Mouse (Mus musculus) heart, postnatal 25 days (tissue): Measurements from ENCODE around the gene Arhgap28. TPM values are rescaled to one million over a fixed set of nuclear protein-coding genes. Genes with fewer than 3 reads are reported as not detected.
A peak's percentile ranks its signal among the peaks of the same experiment; 100 is the strongest.

Source experiments
- DNase-seq: peaks from one replicate; pipeline ENCODE4 v3.0.0; 2022; ENCODE audit warnings: low spot score
- intact Hi-C: fragments of 180-260 bp; cut with DNase I; formaldehyde crosslinking; loops from one replicate; pipeline ENCODE4 v1.15.1; 2025
- total RNA-seq, 2 experiments: library from RNA; stranded (reverse); gene quantifications; 2 replicates each; pipeline ENCODE4 v1.2.3; 2021

Gene Arhgap28
- total RNA-seq, 2 experiments from 2014 or later, result 2.5 to 3.0 TPM

- DNase-seq, result no peak
- intact Hi-C loops, result no loop called here
These were observed 9.1 kb downstream of the Arhgap28 start for GRCm38 (mm10) chr17:67994861-67995260.

DNA sequence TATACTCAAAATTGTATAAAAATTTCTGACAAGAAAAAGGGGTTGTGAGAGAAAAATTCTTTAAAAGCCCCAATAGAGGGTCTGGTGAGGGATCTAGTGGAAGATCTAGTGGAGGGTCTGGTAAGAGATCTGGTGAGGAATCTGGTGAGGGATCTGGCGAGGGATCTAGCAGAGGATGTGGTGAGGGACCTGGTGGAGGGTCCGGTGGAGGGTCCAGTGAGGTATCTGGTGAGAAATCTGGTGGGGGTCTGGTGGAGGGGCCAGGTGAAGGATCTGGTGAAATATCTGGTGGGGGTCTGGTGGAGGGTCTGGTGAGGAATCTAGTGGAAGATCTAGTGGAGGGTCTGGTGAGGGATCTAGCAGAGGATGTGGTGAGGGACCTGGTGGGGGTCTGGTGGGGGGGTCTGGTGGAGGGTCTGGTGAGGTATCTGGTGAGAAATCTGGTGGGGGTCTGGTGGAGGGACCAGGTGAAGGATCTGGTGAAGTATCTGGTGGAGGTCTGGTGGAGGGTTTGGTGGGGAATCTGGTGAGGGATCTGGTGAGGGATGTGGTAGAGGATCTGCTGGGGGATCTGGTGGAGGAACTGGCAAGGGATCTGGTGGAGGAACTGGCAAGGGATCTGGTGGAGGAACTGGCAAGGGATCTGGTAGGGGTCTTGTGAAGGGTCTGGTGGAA lies 10.4 kb downstream of the Arhgap28 start:
- no peak for DNase-seq
- intact Hi-C loops, result no loop called here

- intact Hi-C loops, result no loop called here
- no peak for DNase-seq
These were observed 14.2 kb downstream of the Arhgap28 start for GRCm38 (mm10) chr17:67989716-67990115.

DNA sequence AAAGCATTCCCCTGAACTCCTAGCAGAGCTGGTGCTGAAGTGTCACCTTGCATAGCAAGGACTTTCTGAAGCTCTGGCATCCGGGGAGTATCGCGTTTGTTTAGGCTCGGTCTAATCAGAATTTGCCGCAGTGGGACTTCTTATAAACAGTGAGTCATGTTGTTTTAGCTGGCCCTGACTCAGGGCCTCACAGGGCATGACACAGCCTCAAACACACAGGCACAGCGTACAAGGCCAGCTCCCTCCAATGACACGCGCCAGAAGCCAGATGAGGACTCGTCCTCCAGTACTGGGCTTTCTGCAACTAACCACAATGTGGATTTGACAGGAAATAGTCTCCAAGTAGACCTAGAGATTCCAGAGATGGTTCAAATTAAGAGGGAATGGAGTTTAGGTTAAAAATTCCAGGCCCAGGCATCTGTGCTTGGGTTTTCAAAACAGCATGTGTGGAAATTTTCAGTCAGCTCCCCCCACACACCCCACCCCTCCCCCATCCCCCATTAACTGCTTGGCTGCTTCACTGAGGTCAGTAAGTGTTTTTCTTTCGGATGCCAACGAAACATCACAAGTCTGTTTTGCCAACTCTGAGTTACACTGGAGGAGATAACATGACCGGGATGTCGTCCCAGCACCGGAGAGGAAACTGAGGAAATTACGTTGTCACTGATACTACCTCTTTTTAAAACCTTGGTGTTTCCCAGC lies 14.8 kb downstream of the Arhgap28 start:
- intact Hi-C loops, result no loop called here
- peak; percentile 68 for DNase-seq

DNA sequence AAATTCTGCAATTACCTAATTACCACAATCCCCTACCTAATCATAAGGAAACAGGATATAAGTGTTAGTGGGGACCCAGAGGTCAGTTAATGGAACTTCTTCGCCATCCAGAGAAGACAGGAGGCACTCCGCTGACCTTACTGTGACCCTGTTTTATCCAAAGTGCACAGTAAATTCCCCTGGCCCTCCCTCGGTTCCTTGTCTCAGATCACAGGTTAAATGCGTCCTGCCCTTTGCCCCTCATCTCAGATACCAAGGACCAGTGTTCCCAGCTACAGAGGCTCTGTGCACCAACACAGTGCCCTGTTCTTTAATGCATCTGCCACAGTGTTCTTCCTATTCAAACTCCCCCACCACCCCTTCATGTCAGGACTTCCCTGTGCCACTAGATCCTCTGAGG lies 18.4 kb downstream of the Arhgap28 start:
- intact Hi-C loops, result no loop called here
- DNase-seq, result no peak

GRCm38 (mm10) chr17:67980573-67980972 lies 23.3 kb downstream of the Arhgap28 start:
- intact Hi-C loops, result no loop called here
- no peak for DNase-seq

DNA sequence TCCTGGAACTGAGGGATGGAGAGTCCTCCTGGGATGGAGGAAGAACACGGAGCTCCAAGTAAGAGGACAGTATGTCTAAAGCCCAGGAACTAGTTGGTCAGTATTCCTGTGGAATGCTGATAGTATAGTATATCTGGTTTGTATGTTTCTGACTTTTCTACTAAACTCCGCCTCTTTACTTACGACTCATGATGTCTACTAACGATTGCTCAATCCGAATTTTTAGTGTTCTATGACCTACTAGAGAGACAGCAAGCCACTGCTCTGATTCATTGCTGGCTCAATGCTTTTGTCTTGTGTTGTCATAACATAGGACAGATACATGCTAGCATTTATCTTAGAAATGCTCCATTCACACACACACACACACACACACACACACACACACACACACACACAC lies 24.7 kb downstream of the Arhgap28 start:
- intact Hi-C loops, result no loop called here
- DNase-seq, result no peak

DNA sequence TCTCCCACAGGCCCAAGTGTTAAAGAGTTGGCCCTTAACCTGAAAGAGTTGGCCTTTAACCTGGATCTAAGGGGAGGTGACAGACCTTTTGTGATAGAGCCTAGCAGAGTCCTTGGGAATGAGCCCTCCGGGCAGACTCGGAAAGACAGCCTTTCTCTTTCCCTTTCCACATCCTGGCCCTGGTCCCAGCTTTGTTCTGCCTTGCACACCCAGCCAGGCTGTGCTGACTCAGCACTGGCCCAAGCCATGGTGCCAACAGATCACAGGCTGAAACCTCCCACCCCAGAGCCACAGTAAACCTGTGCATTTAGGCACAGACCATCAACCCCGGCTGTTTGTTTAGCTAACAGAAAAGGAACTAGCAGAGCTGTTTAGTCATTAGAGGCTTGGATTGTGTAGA lies 25.1 kb downstream of the Arhgap28 start:
- intact Hi-C loops, result no loop called here
- peak; percentile 56 for DNase-seq

GRCm38 (mm10) chr17:67976465-67976864 lies 27.5 kb downstream of the Arhgap28 start:
- intact Hi-C loops, result no loop called here
- DNase-seq, result no peak

DNA sequence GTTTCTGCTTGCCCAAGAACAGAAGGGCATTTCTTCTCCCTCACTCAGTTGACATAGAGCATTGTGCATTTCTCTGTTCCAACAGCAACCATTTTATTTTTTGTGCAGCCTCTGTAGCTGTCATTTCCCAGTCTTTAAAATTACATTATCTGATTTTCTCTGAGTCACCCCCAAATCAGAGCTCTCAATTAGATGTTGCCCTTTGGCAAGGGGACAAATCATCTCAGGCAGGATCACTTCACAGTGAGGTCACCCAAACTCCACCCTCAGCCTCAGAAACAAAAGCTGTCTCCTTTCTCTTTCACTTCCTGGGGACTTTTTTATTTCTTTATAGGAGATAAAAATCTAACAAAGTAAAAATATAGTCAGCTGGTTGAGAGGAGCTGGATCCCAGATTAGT lies 27.9 kb downstream of the Arhgap28 start:
- no peak for DNase-seq
- intact Hi-C loops, result no loop called here

DNA sequence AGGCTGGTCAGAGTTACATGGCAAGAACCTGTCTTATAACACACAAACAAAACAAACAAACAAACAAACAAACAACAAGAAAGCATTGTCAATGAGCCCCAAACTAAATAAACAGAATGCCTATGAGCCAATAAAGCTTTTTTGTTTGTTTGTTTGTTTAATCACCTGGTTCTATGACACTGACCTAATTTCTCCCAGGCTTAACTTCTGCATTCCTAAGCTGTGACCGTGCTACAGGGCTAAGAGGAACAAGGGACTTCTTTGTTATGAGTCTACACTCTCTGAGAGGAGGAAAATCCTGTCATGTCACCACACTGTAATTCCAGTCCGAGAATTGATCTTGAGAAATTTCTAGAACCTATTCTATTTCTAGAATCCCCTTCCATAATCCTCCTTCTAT lies 29.2 kb downstream of the Arhgap28 start:
- no peak for DNase-seq
- intact Hi-C loops, result no loop called here

GRCm38 (mm10) chr17:67966853-67967540 lies 36.9 kb downstream of the Arhgap28 start:
- intact Hi-C loops, result no loop called here
- no peak for DNase-seq

DNA sequence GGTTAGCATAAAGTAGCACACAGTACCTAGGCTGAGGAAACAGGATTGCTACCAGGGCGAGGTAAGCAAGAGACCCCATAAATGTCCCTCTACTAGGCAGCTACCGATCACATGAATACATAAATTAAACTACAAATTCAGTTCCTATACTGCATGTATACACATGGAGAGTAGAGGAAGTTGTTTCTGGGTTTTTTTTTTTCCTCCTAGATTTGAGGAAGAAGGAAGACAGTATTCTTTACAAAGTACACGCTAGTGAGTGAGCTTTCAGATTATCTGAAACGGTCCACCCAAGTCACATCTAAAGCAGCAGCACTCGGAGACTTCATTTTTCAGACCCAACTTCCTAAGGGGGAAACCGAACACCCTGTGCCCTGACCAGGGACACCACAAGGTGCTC lies 41.1 kb downstream of the Arhgap28 start:
- no peak for DNase-seq
- intact Hi-C loops, result no loop called here

- intact Hi-C loops, result no loop called here
- no peak for DNase-seq
These were observed 41.9 kb downstream of the Arhgap28 start for GRCm38 (mm10) chr17:67962020-67962419.

DNA sequence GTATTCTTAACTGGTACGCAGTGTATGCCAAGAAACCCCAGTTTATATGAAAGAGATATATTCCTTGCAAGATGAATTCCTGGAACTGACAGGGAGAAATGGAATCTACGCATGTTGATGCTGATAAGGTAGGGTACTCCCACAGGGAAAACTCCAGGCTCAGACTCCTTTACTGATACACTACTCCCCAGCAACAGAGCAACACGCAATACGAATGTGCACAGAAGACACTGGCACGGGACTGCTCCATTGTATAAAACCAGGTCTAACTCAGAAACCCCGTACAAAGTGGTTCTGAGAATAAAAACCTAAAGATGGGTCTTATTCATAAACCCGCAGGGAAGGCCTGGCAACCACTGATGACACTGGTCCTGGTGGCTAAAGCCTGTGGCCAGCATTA lies 45.0 kb downstream of the Arhgap28 start:
- intact Hi-C loops, result loop anchor here (5.0 to 10.0 kb wide), 2 partner anchors 46 to 47 kb away; partner anchors contain the start of gene Arhgap28
- no peak for DNase-seq

DNA sequence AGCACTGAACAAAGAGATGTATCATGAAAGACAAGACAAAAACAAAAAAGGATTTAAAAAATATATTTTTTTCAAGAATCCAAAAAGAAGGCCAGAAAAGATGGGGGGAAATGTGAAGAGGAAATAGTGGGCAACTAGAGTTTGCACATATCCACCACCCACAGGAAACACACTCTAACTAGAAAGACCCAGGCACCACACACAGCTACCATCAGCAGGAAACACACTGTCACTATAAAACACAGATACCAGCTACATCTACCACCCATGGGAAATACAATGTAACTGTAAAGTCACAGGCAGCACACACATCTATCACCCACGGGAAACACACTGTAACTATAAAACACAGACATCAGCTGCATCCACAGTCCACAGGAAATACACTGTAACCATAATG lies 46.3 kb downstream of the Arhgap28 start:
- no peak for DNase-seq
- intact Hi-C loops, result loop anchor here (5.0 to 10.0 kb wide), 2 partner anchors 45 to 47 kb away; partner anchors contain the start of gene Arhgap28

DNA sequence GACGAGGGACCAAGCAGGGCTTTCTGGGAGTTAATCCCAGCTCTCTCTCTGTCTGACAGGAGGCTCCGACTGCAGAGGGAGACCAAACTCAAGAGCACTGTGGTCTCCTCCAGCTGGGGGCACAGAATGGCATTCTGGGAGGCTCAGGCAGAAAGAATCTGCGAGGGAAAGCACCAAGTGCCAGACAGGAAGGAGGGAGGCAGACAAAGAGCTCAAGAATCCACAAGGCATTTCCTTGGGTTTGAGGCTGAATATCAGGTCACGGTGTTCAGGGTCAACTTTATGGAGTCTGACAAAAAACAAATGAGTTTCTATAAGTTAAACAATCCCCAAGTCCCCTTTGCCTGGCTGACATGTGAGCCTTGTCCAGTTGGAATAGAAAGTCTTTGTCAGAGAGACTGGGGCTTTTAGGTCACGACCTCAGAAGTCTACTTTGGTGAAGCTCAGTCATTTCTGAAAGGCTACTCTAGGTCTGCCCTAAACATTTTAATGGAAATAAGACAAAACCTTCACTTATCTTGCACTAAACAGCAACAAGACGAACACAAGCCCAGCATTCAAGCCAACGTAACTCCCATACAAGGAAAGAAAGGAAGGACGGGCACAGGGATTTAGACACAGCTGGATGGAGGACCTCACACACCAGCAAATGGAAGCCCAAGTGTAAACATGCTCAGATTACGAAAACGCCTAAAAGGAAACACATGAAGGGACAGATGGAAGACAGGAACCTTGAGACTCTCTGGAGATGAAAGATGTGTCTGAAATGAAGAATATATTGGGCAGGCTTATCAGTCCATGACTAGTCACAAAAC lies 47.8 kb downstream of the Arhgap28 start:
- intact Hi-C loops, result loop anchor here (5.0 to 10.0 kb wide), 2 partner anchors 44 to 49 kb away; partner anchors contain the start of gene Arhgap28
- no peak for DNase-seq

DNA sequence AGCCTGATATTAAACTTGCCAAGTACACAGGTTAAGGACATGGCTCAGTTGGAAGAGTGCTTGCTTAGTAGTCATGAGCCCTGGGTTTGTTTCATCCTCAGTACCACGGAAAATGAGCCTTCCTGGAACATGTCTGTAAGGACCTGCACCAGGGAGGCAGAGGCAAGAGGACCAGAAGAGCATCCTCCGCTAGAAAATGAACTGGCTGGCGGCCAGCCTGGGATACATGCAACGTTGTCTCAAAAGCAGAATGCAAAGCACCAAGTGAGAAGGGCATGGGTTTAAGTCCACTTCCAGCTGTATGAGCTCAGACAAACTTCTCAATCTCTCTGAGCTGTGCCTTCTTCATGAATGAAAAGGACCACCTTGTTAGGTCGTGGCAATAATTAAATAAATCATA lies 49.0 kb downstream of the Arhgap28 start:
- intact Hi-C loops, result loop anchor here (5.0 to 10.0 kb wide), 2 partner anchors 43 to 50 kb away; partner anchors contain the start of gene Arhgap28
- DNase-seq, result no peak

DNA sequence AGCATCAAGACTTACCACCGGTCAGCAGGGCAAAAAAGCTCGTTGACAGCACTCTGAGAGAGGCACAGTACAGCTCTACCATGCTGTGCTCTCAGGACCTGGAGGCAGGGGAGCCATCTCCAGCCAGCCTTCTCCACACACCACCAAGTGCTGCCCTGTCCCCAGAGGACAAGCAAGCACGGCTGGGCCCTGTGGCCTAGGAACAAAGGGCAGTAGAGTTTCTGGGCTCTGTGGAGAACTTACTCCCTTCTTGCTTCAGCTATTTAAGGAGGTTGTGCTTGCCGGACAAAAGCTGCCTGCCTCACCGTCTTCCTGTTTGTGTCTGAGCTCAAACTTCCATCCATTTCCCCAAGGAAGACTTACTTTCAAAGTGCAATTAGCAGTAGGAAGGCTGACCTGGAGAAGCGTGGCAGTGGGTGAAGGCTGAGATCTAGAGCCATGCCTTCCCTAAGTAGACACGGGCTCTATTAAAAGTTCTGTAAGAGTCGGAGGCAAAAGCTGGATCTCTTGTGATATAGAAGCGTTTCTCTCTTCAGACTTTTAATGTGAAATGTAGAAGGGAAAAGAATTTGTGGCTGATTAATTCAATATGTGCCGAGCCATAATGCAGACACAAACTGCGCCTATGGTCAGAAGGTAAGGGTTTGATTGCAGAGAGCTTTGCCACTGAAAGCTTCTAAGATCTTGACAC lies 53.3 kb downstream of the Arhgap28 start:
- intact Hi-C loops, result loop anchor here (10.0 kb wide), 1 partner anchor 54 kb away; the partner anchor contains the start of gene Arhgap28
- no peak for DNase-seq
